Mouse (Mus musculus) left cerebral cortex, adult 11 months (tissue): Measurements from ENCODE around the gene Atf1.

Experiments used
- DNase-seq: peaks from one replicate; pipeline ENCODE4 v3.0.0; 2022; ENCODE audit warnings: low spot score

The Atf1 gene

GRCm38 (mm10) chr15:100215092-100215491, 12.5 kb upstream of the Atf1 start:
- no peak for DNase-seq

DNA sequence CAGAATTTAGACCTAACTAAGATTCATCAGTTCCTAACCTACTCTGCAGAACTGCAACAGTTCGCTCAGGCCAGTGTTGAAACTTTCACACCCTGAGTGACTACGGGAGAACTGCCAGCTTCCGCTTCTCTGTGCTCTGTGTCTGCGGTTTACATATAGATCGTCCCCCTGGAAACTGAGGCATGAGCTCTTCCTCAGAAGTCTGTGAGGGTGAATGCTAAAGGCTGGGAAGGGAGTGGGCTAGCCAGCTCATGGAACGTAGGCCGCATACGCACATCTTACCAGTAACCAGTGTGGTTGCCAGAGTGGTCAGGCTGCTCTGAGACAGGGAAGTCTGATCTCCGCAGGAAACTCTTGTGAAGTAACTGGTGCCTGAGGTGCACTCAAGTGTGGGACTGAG, 11.4 kb upstream of the Atf1 start:
- no peak for DNase-seq

DNA sequence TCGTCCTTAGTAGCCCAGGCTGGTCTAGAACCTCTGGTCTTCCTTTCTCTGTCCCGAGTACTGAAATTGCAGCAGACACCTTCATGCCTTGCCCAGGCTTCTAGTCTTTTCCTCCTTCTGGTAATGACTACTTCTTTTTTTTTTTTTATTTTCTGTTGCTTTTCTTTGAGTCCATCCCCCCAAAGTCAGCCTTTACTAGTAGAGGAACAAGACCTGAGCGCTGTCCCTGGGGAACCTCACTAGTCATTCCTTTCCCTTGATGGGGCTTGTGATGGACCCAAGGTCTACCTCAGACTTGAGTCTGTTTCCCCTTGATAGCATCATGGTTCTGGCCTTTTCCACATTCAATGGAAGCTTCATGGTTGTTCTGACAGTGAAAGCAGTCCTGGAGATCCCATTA, 9.6 kb upstream of the Atf1 start:
- DNase-seq, result no peak

DNA sequence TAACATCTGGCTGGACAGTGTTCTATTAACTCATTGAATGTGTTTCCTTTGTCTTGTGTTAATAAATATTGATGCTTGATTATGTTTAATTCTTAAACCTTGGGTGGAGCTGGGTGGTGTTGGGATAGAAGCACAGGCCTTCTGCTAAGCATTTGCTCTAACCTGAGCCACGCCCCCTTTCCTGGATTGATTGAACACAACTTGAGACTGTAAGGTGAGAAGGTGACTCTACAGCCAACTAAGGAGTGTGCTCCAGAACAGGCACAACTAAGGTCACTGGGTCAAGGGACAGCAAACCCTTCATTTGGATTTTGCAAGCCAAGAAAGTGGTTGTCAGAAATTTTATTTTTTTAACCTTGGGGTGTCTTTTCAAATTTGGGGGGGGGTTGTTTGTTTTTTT, 8.2 kb upstream of the Atf1 start:
- DNase-seq, result no peak

DNA sequence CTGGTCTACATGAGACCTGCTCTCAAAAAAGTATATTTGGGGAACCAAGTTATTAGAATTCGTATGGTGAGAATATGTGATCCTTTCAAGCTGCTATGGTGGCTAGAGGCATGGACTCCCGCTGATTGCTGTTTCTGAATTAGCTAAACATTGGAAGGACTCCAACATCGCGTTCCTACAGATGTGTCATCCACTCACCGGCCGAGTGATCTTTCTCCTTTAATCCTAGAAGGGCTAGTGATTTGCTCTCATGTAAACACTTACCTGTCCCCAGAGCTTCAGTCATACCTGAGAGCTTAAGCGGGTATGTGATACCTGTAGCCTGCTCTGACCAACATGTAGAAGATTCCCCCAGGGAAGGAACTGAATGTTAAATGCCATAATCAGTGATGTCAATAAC, 6.7 kb upstream of the Atf1 start:
- no peak for DNase-seq

GRCm38 (mm10) chr15:100225381-100225780, 2.2 kb upstream of the Atf1 start:
- DNase-seq, result no peak

DNA sequence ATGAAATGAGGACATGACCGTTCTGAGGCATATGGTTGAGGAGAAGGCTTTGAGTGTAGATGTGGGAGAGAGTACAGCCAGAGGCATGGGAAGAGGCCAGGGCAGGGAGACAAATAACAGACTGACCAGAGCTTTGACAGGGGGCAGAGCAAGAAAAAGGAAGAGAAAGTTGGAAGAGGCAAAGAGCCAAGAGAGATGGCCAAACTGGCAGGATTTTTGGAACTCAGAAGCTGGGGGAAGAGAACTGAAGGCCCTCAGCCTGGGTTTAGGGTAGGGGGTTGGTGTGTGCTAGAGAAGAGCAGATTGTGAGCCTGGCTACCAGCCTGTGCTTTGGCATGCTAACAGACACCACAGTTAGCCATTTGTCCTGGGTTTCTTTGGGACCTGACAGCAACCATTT, 1.7 kb upstream of the Atf1 start:
- no peak for DNase-seq

GRCm38 (mm10) chr15:100227031-100227662, 472 bp upstream of the Atf1 start:
- DNase-seq, result peak; percentile 81

DNA sequence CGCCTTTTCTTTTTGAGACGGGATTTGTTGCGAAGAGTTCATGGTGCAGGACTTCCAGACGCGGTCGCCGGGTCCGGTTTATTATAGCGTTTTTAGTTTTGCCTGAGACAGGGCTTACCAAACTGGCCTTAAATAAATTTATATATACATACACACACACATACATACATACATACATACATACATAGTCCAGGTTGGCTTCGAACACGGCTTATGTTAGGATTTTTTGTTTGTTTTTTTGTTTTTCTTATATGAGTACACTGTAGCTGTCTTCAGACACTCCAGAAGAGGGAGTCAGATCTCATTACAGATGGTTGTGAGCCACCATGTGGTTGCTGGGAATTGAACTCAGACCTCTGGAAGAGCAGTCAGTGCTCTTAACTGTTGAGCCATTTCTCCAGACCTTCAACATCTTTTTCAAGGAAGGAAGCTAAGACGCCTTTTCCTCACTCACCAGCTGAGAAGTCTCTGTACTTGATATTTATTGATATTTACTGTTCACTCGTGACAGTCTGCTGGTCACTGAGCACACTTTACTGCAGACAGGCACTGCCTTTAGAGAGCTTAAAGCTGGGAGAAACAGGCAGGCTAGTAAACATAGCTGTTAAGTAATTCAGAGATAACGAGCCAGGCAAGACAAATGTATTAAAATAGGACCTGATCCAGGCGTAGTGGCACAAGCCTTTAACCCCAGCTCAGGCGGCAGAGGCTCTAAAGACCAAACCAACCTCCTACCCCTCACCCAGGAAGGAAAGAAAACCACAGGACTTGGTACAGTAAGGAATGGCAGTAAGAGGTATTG, 1.1 kb downstream of the Atf1 start:
- no peak for DNase-seq

GRCm38 (mm10) chr15:100230655-100231054, 3.0 kb downstream of the Atf1 start:
- DNase-seq, result no peak

GRCm38 (mm10) chr15:100231616-100232525, 4.3 kb downstream of the Atf1 start:
- DNase-seq, result no peak

DNA sequence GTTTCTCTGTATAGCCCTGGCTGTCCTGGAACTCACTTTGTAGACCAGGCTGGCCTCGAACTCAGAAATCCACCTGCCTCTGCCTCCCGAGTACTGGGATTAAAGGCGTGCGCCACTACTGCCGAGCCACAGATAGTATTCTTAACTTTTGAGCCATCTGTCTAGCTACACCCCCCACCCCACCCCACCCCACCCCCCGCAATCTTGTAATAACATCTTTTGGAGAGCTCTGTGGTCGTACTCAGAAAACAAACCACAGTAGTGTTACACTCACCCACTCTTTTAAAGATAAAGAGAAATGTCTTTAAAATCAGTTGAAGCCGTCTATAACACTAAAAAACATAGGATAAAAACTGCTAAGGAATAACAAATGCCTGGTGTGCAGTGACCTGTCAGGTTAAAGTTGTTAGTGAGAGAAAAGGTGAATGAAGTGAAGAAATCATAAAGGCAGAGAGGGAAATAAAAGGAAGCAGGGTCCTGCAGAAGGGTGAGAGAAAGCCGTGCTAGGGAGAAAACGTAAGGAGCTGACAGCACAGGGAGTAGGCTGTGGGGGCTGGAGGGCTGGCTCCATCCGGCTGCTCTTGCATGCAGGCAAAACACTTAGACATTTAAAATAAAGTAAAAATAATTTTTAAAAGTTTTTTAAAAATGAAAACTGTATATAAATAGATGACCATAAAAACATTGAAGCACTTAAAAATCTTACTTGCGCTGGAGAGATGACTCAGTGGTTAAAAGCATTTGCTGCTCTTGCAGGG, 7.8 kb downstream of the Atf1 start:
- DNase-seq, result no peak

DNA sequence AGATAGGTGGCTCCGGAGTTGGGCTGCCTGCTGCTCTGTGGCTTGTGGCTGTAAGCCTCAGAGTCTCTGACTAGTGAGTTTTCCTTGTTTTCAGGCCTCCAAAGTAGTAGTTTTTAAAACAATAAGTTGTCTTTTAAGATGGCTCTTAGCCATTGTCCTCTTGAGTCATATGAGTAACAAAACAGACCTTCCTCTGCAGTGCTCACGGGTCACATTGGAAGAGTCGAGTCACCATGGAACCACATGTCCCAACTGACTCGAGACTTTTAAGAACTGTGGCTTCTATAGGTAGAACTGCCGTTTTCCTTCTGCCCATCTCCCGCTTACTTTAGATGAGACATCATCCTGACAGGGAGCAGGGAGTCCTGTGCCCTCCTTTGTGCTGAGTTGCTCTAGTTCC, 9.3 kb downstream of the Atf1 start:
- DNase-seq, result no peak

DNA sequence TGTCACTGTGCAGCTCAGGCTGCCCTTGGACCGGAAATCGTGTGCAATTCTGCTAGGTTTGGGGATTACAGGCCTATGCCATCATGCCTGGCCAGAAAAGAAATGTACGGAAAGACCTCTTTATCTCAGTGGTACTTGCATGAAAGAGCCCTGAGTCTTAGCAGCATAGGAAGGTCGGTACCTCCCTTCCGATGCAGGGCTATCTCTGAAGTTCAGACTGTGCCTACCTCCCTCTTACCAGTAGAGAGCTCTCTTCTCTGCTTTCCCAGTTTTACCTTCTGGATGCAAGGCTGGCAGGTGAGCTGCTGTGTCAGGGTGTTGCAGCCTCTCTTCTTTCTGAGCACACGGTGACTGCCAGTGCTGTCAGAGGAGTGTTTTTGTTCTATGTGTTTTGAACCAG, 14.2 kb downstream of the Atf1 start:
- DNase-seq, result no peak

- DNase-seq, result no peak
Observed at GRCm38 (mm10) chr15:100245951-100246350, 18.3 kb downstream of the Atf1 start.

DNA sequence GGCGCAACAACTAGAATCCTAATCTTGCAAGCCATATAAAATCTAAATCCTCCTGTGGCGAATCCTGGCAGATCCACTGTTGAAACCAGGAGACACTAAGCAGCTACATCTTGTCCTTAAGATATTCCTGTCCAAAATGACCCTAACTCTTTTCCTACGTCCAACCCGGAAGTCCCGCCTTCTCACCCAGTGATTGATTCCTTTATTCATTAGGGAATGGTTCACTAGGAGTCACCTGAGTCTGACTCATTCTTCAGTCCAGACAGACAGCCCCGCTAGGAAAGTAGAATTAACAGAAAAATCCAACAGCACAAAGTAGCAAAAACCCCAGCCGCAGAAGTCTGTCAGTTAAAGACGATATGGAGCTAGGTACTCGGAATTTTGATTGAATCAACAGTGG, 19.7 kb downstream of the Atf1 start:
- no peak for DNase-seq

- DNase-seq, result no peak
Observed at GRCm38 (mm10) chr15:100248665-100249433, 21.2 kb downstream of the Atf1 start.

- no peak for DNase-seq
Observed at GRCm38 (mm10) chr15:100251153-100251780, 23.6 kb downstream of the Atf1 start.

GRCm38 (mm10) chr15:100256386-100256785, 28.8 kb downstream of the Atf1 start:
- no peak for DNase-seq

GRCm38 (mm10) chr15:100257305-100257704, 29.7 kb downstream of the Atf1 start:
- no peak for DNase-seq
